Mouse (Mus musculus): Measurements from ENCODE around the gene Gm9844. TPM values are rescaled to one million over a fixed set of nuclear protein-coding genes. Genes with fewer than 3 reads are reported as not detected.

The Gm9844 gene
- 19.4 TPM for polyA plus RNA-seq (2017; shearing (Covaris generic))

DNA sequence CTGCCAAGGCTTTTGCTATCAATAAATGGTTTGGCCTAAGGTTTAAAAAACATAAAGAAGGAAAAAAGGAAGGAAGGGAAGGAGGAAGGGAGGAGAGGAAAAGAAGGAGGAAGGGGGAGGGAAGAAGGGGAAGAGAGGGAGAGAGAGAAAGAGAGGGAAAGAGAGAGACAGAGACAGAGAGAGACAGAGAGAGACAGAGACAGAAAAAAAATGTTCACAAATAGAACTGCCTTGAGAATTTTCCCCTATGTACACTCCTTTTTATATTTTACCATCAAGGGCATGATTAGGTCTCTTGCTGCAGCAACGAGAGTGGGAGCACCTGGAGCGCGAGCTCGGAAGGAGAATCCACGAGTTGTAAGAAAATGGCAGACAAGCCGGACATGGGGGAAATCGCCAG is at the start of gene Gm9844:
TSS of gene Gm9844 (plus strand) at position 301 of the 400 bp plus-strand sequence.

DNA sequence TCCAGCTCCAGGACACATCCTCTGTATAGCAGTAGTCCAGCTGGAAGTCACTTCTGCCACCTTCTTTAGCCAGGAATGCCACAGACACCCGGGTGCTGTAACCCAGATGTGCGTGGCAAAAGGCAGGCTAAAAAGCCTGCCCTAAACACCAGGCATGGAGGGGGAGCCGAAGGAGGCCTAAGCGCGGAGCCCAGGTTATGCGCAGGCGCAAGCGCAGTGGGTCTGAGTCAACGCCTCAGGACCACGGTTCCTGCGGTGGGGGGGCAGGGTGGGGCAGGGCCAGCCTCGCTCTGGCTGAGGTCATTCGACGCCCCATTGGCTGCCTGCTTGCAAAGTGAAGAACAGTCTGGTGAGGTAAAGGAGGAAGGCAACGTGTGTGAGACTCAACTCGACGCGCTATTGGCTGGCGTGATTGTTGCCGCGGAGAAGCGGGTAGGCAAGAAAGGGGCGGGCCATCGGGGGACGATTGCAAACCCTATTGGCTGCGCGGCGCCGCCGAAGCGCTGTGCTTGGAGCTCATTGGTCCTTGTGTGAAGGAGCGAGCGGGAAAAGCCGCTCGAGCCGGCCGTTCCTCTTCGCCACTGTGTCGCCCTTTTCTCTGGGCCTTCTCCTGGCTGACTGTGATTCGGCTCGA is 7.6 kb downstream of the Gm9844 start, which contains the start of the genes Lypd4 and Dmrtc2:
TSS of gene Lypd4 (minus strand) at position 410 of the 634 bp plus-strand sequence.
TSS of gene Dmrtc2 (plus strand) at position 526 of the 634 bp plus-strand sequence.

DNA sequence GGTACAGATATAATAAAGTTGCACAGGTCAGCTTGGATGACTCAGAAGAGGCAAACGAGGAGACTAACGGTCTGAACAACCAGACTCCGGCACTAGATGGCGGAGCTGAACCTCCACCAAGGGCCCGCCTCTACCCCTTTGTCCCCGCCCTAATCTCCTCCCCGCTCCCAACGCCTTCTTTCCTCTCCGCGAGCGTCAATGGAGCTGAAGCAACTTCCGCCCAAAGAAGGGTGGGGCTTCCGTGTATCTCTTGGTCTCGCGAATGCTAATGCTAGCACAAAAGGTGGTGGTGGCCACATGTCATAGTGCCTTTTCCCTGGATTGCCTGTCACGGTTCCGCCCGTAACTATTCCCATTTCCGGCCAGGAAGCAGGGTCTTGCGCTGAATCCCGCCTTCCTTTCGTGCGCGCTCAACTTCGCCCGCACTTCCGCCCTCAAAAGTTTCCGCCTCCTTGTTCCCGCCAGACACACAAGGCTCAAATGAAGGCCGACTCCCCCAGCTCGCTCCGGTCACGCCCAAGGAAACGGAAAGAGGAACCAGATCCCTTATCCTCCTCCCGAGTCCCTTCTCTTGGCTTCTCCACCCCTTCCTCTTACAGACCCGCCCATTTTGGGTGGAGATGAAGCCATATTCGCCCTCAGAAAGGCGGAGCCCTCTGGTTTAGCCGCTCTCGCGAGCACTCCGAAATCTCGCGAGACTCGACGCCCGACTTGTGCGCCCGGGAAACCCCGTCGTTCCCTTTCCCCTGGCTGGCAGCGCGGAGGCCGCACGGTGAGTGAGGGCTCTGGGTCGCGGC is 22.1 kb downstream of the Gm9844 start, which contains the start of gene Rps19:
TSS of gene Rps19 (plus strand) at position 476 of the 797 bp plus-strand sequence.

DNA sequence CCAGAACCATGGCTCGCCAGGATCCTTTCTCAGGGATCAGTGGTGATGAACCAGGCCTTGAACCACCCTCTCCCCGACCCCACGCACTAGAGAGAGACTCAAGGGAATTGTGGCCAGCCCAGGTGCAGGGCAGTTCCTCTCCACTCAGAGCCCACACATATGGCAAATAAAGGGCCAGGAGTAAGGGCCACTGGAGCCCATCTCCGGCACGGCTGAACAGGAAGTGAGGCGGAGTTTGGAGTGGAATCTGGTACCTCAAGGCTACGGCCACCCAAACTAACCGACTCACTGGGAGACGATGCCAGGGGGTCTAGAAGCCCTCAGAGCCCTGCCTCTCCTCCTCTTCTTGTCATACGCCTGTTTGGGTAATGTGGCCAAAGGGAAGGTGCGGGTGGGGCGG is 35.2 kb downstream of the Gm9844 start, which contains the start of gene Cd79a:
TSS of gene Cd79a (plus strand) at position 158 of the 400 bp plus-strand sequence.

DNA sequence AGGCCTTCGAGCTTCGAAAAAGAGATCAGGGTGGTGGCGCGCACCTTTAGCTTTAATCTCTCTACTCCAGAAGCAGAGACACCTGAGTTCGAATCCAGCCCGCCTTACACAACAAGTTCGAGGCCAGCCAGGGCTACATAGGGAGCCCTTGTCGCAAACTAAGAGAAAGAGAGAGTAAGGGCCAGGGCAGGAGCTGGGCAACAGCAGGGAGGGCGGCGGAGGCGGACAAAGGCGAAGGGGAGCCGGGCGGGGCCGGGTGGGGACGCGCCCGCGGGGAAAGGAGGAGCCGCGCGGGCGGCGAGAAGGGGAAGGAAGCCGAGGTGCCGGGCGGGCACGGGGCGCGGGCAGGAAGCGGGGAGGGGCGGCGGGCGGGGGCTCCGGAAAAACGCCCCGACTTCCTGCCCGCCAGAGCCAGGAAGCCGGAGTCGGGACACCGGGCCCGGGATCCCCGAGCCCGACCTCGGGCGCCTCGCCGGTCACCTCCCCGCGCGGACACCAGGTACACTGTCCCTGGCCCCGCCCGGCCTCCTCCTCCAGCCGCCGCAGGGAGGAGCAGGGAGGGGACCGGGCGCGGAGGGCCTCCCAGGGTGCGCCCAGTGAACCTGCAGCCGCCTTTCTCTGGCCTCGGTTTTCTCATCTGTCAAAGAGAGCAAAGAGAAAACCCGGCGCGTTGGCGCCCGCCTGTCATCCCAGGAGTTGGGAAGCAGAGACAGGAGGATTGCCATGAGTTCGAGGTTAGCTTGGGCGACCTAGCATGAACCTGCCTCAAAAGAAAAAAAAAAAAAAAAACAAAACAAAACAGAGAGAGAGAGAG is 40.8 kb downstream of the Gm9844 start, which contains the start of gene Arhgef1:
TSS of gene Arhgef1 (plus strand) at position 283 of the 814 bp plus-strand sequence.

Other genes with a start within 250 kb of the Gm9844 start
- not detected for gene Lypd3, start 225.7 kb upstream of the Gm9844 start, polyA plus RNA-seq (2017; shearing (Covaris generic))
- gene Tex101, start 185.5 kb upstream of the Gm9844 start, polyA plus RNA-seq (2017; shearing (Covaris generic)) = not detected
- gene BC049730, start 153.0 kb upstream of the Gm9844 start, polyA plus RNA-seq (2017; shearing (Covaris generic)) = not detected
- not detected for gene Gm4763, start 135.3 kb upstream of the Gm9844 start, polyA plus RNA-seq (2017; shearing (Covaris generic))
- gene Cd177, start 101.9 kb upstream of the Gm9844 start, polyA plus RNA-seq (2017; shearing (Covaris generic)) = 0.62 TPM
- not detected for gene Ceacam10, start 85.0 kb upstream of the Gm9844 start, polyA plus RNA-seq (2017; shearing (Covaris generic))
- gene Lypd4, start 7.7 kb downstream of the Gm9844 start, polyA plus RNA-seq (2017; shearing (Covaris generic)) = not detected
- gene Dmrtc2, start 7.8 kb downstream of the Gm9844 start, polyA plus RNA-seq (2017; shearing (Covaris generic)) = not detected
- 6,689 TPM for gene Rps19, start 22.2 kb downstream of the Gm9844 start, polyA plus RNA-seq (2017; shearing (Covaris generic))
- 7.3 TPM for gene Cd79a, start 35.2 kb downstream of the Gm9844 start, polyA plus RNA-seq (2017; shearing (Covaris generic))
- gene Arhgef1, start 40.7 kb downstream of the Gm9844 start, polyA plus RNA-seq (2017; shearing (Covaris generic)) = 593 TPM
- gene Gm4881, start 82.3 kb downstream of the Gm9844 start, polyA plus RNA-seq (2017; shearing (Covaris generic)) = not detected
- gene Rabac1, start 110.5 kb downstream of the Gm9844 start, polyA plus RNA-seq (2017; shearing (Covaris generic)) = 801 TPM
- 4.7 TPM for gene Atp1a3, start 143.7 kb downstream of the Gm9844 start, polyA plus RNA-seq (2017; shearing (Covaris generic))
- 4.4 TPM for gene Grik5, start 210.1 kb downstream of the Gm9844 start, polyA plus RNA-seq (2017; shearing (Covaris generic))
- gene Zfp574, start 210.4 kb downstream of the Gm9844 start, polyA plus RNA-seq (2017; shearing (Covaris generic)) = 22.0 TPM

All from CD4-positive, CD25-positive, alpha-beta regulatory T cell, adult 9 weeks (primary cell).